Mouse (Mus musculus) heart, postnatal 14 days (tissue): ENCODE results near the gene Selenoo. TPM values are rescaled to one million over a fixed set of nuclear protein-coding genes. Genes with fewer than 3 reads are reported as not detected.

Source experiments
- DNase-seq, 2 experiments: peaks; one replicate each; pipeline ENCODE4 v3.0.0; 2021 to 2022
- intact Hi-C: fragments of 180-260 bp; cut with DNase I; formaldehyde crosslinking; loops from one replicate; pipeline ENCODE4 v1.15.1; 2025
- total RNA-seq, 2 experiments: library from RNA; stranded (reverse); gene quantifications; 2 replicates each; pipeline ENCODE4 v1.2.3; 2021

Selenoo gene
- total RNA-seq, 2 experiments from 2014 or later = 13.6 to 13.8 TPM

DNA sequence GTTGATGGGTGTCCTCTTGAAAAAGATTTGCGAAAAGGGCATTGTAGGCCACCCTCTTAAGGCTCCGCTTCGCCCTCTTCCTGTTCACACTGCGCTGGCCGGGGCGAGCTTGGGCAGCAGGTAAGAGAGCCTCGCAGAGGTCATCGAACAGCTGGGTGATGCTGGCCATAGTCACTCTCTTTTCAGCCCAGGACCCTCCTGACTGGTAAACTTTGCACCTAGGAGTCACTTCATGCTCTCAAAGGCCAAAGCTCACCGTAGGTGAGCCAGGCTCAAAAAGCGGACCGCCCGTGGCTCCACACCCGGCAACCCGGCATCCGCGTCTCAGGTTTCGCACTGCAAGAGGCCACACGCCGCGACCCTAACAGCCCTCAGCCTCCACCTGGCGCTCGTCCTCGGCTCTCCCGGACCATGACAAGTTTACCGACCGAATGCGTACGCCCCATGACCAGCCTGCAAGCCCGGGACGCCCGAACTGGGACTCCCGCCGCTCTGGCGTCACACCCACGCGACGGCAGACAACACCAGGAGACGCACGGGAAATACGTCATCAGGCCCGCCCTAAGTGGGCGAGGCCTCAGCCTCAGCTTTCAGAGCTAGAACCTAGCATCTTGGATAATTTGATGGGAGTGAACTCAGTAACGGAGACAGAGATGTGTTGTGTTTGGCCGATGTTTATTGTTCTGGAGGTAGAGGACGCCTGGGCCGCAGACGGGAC lies 33.9 kb downstream of the Selenoo start, which contains the start of gene Tubgcp6:
Tubgcp6 (minus strand) TSS at position 464 of the 718 bp plus-strand sequence.
- intact Hi-C loops = loop anchor here (10.0 kb wide), 1 partner anchor 232 kb away; the partner anchor contains the start of genes Lmf2 and Ncaph2
- peak; percentile 94 to 97 for DNase-seq

DNA sequence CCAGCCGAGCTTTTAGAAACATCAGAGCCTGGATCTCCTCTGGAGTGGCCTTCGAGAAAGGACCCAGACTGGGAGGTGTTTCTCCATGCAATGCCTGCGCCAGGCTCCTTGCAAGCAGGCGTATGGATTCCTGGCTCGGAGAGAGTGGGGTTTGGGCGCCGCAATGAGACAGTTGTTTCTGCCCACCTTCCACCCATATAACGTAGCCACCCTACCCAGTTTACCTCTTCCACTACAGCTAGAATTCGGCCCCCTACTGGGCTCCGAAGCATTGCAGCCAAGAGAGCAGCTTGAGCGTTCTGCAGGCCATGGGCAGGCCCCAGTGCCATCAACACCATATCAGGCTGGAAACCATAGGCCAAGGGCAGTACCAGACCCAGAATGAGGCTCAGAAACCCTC lies 34.7 kb downstream of the Selenoo start:
- intact Hi-C loops = loop anchor here (10.0 kb wide), 1 partner anchor 231 kb away; the partner anchor contains the start of genes Lmf2 and Ncaph2
- DNase-seq = no peak

- no peak for DNase-seq
- intact Hi-C loops = loop anchor here (10.0 kb wide), 1 partner anchor 230 kb away; the partner anchor contains the start of genes Lmf2 and Ncaph2
These were observed 35.4 kb downstream of the Selenoo start for GRCm38 (mm10) chr15:89124312-89124711.

DNA sequence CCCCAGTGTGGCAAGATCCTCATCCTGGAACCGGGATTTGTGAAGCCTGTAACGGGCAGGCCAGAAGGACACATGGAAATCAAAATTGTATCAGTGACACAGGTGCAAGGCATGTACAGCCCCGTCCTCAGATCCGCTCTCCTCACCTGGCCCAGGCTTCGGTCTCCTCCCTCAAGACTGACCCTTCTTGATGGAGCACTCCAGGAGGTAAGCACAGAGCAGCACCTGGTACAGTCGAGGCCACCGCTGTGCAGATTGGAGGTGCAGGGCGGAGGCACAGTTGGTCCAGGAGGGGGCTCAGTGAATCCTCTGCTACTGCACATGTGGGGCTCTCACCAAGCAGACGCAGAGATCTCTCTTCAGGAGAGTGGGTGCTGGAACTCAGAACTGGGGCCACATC lies 36.5 kb downstream of the Selenoo start:
- no peak for DNase-seq
- intact Hi-C loops = loop anchor here (5.0 to 10.0 kb wide), 2 partner anchors 87 to 229 kb away; partner anchors contain the start of genes Lmf2, Ncaph2 and Ppp6r2

GRCm38 (mm10) chr15:89126622-89127021 lies 37.7 kb downstream of the Selenoo start:
- no peak for DNase-seq
- intact Hi-C loops = loop anchor here (5.0 to 10.0 kb wide), 2 partner anchors 86 to 228 kb away; partner anchors contain the start of genes Lmf2, Ncaph2 and Ppp6r2

DNA sequence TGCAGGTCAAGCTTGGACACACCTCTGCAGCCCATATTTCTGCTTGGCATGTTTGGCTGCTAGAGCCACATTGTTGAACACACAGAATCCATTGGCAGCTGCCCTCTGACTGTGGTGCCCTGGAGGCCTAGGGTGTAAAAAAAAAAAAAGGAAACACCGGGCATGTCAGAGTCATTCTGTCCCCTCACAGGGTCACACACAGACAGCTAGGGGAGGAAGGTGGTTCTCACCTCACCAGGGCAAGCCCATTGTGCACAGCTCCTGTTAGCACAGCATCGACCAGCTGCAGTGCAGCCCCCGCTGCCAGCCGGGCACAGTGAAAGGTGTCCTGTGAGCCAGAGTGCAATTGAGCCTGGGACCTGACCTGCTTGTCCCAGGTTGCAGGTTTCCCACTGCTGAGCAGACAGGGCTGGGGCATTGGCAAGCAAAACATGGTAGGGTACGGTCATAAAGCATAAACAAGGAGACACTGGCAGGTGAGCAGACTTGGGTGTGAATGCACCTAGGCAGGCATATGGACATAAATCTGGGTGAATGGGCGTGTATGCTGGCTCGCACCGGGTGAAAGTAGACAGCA lies 38.6 kb downstream of the Selenoo start:
- DNase-seq = no peak
- intact Hi-C loops = loop anchor here (5.0 to 10.0 kb wide), 2 partner anchors 85 to 227 kb away; partner anchors contain the start of genes Lmf2, Ncaph2 and Ppp6r2

- DNase-seq = peak; percentile 85
- intact Hi-C loops = loop anchor here (5.0 to 10.0 kb wide), 2 partner anchors 84 to 226 kb away; partner anchors contain the start of genes Lmf2, Ncaph2 and Ppp6r2
These were observed 39.8 kb downstream of the Selenoo start, which contains the start of gene Hdac10 for GRCm38 (mm10) chr15:89128382-89129350. Gene Hdac10, minus strand, starts transcription at chr15:89128700.

DNA sequence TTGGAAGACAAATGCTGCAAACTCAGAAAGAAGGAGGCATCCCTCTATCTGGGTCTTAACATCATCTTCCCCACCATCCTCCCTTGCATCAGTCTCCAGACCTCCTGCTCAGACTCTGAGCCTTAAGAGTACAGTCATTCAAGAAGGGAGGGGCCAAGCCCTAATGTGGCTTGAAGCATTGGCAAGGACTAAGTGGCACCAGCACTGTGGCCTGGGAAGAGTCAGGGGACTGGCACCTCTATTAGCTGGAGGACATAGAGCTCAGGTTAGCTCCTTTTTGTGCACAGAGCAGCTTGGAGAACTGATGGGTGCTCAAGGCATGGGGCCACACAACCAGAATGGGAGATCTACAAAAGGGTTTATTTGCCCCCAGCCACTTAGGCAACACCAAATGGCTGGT lies 41.4 kb downstream of the Selenoo start:
- no peak for DNase-seq
- intact Hi-C loops = no loop called here

- intact Hi-C loops = no loop called here
- DNase-seq = no peak
These were observed 42.4 kb downstream of the Selenoo start for GRCm38 (mm10) chr15:89131316-89131715.

DNA sequence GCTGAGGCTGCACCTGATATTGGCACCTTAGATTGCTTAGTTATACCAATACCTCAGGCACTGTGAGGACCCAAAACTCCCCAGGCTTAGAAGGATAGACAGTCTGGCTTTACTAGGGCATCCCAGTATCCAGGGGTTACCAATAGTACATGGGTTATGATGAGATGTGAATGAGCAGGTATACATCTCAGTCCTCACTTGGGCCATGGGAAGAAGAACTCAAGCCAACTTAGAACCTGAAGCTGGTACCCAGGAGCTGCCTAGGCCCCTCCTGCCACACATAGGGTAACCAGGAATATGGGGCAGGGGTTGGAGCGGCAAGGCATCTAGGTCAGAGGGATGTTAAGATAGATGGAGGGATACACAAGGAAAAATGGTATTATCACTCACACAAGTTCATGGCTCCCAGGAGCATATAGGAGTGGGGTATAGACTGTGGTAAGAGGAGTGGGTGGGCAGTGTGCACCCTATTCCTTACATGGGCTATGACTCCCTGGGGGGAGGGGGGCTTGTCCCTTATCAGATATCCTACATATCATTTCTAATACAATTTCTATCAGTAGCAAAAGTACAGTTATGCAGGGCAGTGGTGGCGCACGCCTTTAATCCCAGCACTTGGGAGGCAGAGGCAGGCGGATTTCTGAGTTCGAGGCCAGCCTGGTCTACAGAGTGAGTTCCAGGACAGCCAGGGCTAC lies 47.7 kb downstream of the Selenoo start:
- intact Hi-C loops = no loop called here
- DNase-seq = no peak

- intact Hi-C loops = no loop called here
- DNase-seq = no peak
These were observed 48.6 kb downstream of the Selenoo start for GRCm38 (mm10) chr15:89137378-89138045.

- intact Hi-C loops = no loop called here
- no peak for DNase-seq
These were observed 49.1 kb downstream of the Selenoo start for GRCm38 (mm10) chr15:89138046-89138405.

DNA sequence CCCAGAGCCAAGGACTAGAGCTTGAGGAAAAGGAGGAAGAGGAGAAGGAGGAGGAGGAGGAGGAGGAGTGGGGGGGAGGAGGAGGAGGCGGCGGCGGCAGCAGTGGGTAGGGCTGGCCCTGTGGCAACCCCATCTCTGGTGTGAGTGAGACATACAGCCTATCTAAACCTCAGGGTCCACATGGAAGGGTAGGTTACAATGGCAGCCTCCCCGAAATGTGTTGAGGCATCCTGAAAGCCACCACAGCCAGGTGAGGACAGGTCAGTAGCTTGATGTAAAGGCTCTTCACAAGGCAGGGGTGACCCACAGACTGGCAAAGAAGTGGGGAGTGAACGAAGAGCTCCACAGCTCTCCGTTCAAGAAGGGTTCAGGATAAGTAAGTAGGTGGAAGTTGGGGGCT lies 49.6 kb downstream of the Selenoo start:
- intact Hi-C loops = no loop called here
- DNase-seq = no peak

DNA sequence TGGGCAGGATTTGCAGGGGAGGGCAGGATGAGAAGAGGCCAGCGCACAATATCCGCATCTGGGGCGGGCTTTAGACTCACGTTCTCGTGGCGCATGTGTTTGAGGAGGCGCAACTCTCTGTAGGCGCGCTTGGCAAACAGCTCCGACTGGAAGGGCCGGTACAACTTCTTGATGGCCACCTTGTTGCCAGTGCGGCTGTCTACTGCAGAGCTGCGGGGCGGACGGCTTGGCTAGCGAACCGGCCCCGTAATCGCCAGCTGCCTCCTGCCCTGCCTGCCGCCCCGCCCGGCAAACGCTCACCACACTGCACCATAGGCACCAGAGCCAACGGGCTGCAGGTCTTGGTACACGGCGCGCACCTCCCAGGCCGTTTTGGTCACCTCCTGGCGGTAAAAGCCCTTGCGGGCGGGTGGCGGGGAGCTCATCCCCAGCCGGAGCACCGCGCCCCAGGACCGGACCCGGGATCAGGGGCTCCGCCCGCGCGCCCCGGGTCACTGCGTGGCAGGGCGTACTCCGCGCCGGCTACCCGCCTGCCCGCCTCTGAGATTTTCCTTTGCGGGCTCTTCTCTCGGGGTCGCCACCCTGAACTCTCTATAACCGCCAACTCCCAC lies 51.3 kb downstream of the Selenoo start:
- intact Hi-C loops = no loop called here
- peak; percentile 51 to 64 for DNase-seq

DNA sequence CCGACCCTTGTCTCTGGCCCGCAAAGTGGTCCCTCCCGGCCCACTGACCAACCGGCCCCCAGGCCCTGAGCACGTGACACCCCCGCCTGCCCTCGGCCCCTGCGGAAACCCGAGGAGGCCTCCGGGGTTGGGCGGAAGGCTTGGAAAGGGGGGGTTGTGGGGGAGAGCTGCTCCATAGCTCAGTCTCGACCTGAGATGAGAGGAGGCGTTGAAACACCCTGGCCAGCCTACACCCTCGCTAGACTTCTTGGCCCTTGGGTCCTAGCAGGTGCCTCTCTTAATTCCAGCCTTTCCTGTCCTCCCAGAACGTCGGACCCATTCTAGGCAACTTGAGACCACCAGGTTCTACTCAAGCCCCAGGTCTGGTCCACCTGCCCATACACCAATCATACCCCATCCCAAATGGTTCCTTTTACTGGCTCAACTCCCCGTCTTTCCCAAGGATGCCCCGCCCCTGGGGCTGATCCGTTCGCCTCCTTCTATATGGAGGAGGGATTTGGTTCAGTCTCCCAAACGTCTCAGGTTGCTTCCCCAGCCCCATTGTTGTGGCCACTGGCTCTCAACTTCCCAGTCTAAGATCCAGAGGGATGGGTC lies 51.9 kb downstream of the Selenoo start, which contains the start of gene Mapk12:
Mapk12 (minus strand) TSS at position 45 of the 594 bp plus-strand sequence.
- peak; percentile 72 to 76 for DNase-seq

DNA sequence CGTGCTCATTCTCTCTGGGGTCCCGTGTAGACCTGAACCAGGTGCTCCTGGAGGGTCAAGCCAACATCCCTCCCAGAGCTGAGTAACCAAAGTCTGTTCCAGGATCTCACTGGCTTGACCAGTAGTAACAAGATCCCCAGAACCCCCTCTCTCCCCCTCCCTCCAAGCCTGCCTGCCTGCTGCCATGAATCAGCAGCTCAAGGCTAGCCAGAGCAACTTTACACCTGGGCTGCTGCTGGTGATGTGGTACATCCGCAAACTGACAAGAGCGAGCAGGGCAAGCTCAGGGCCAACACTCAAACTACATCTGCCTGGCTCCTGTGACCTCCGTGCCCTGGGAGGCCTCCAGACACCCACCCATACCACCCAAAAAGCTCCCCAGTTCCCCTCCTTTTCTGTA lies 52.6 kb downstream of the Selenoo start:
- DNase-seq = no peak
- intact Hi-C loops = no loop called here

More for the DNA sequence above, 51.9 kb downstream of the Selenoo start, which contains the start of gene Mapk12:
- intact Hi-C loops = no loop called here

- intact Hi-C loops = no loop called here
- no peak for DNase-seq
These were observed 53.0 kb downstream of the Selenoo start for GRCm38 (mm10) chr15:89141905-89142304.

DNA sequence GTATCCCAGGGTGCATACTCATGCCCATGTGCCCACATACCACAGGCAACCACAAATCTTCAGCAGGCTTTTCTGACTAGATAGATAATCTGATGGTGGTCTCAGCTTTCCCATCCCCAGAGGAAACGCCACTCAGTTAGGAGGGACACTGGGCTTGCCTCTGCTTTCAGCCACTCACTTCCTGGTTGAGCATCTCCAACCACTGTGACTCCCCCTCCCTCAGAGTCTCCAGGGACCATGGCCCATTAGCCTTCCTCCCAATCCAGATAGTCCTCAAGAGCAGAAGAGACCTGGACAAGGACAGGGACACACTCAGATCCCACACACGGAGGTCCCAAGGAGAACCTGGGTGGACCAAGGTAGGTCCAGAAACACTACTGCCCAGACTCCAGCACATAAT lies 54.2 kb downstream of the Selenoo start:
- intact Hi-C loops = no loop called here
- DNase-seq = no peak
